Comparison of ENCODE assay signal across 11 mouse cellular contexts in the genomic region with DNA sequence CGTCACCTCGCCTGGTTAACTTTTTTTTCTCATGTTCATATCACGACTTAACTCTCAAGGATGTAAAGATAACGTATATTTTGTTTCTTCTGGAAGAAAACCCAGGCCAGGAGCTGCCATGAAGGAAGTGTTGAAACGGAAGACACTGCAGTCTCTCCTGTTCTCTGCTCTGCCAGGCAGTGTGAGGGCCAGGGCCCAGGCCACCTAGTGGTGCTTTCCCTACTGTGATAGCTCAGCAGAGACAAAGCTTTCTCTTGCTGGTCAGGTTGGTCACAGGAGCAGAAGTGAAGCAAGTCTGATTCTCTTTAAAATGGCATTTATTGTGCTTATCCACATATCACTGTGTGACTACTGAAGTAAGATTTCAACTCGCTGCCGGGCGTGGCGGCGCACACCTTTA. TPM values are rescaled to one million over a fixed set of nuclear protein-coding genes. Genes with fewer than 3 reads are reported as not detected.
A peak's percentile ranks its signal among the peaks of the same experiment; 100 is the strongest.
DNase-seq lines count a peak whose midpoint lies in the region; ATAC-seq lines count a peak whose summit lies in the region.
"Had no signal": no experiment of that assay in that cellular context is flagged by ENCODE, and none has a peak within 500 bp of the region (broad histone marks: within the 10 kb centered on the region; RNA-seq: fewer than 3 reads in every experiment).

No protein-coding gene starts in this region.

- DNase-seq in adrenal gland, postnatal 14 days = peak; percentile 69
- DNase-seq in adrenal gland, adult 18-20 months (ENCODE audit: low spot score in 2 of 2) = no peak
- DNase-seq in kidney, postnatal 10 days = peak; percentile 50
- no peak for DNase-seq in kidney, postnatal 14 days
- DNase-seq in 3T3-L1 (ENCODE audit: low read depth, low spot score) (peak; percentile 71), adipocyte (ENCODE audit: low spot score) (peak; percentile 45)
- DNase-seq in cerebellum, adult 9-10 months = no peak
- DNase-seq: embryo, embryonic 11 days; lung, postnatal 36 days; thymus, adult 18-20 months had no signal

- ATAC-seq in cerebellum, adult (ENCODE audit: insufficient number of reproducible peaks, low FRiP score, low TSS enrichment) = no peak

RNA-seq across cellular contexts. Expression of gene Pebp1, which starts 5.9 kb away (rescaled TPM):
- total RNA-seq in adrenal gland, postnatal 14 days (2021) = 832 and 835 TPM in 2 replicates
- total RNA-seq in adrenal gland, adult 18-20 months (2021) = 1,000 to 10,000 TPM; 1,102 to 1,483 TPM

RNA-seq across cellular contexts. Expression of gene Vsig10, which starts 37.3 kb away (rescaled TPM):
- total RNA-seq in adrenal gland, postnatal 14 days (2021) = 18.5 and 21.6 TPM in 2 replicates
- total RNA-seq in adrenal gland, adult 18-20 months (2021) = 10 to 100 TPM; 11.3 to 16.2 TPM

Comparison
In these comparisons a context has a peak if more than half of its experiments do, and no peak if none do; other contexts are left out.
1. DNase-seq: peak in adrenal gland, postnatal 14 days (single experiment), kidney, postnatal 10 days (single experiment), 3T3-L1 (single experiment) and adipocyte (single experiment); none in adrenal gland, adult 18-20 months (0 of 2), kidney, postnatal 14 days (single experiment) and cerebellum, adult 9-10 months (single experiment).